Mouse (Mus musculus) heart, embryonic 16.5 days (tissue): Measurements from ENCODE around the gene Dgkg. TPM values are rescaled to one million over a fixed set of nuclear protein-coding genes. Genes with fewer than 3 reads are reported as not detected.

Experiments used
- ATAC-seq: fragments of 200-750 bp; cut with Nextera tagmentation; replicated peaks from 2 replicates; pipeline ENCODE4 v1.8.0; 2017; ENCODE audit warnings: moderate number of reproducible peaks; ENCODE audit not compliant: insufficient read depth, low FRiP score; ENCODE audit errors: extremely low read depth
- H3K27ac ChIP-seq: fragments of 300-500 bp; sonication (generic); 2 replicates; pipeline ENCODE4 v1.5.1; 2014; ENCODE audit warnings: mild to moderate bottlenecking, low read length, control low read depth, moderate library complexity
- H3K27me3 ChIP-seq: fragments of 300-500 bp; sonication (generic); 2 replicates; pipeline ENCODE4 v1.6.1; 2014; ENCODE audit warnings: low read length, mixed read lengths; ENCODE audit not compliant: control insufficient read depth, insufficient read depth
- H3K36me3 ChIP-seq: fragments of 300-500 bp; sonication (generic); 2 replicates; pipeline ENCODE4 v1.6.1; 2014; ENCODE audit not compliant: control insufficient read depth, insufficient read depth
- H3K4me1 ChIP-seq: fragments of 300-500 bp; sonication (generic); 2 replicates; pipeline ENCODE4 v1.6.1; 2014; ENCODE audit warnings: low read length, mixed read lengths; ENCODE audit not compliant: control insufficient read depth, insufficient read depth
- H3K4me2 ChIP-seq: fragments of 300-500 bp; sonication (generic); 2 replicates; pipeline ENCODE4 v1.6.1; 2014; ENCODE audit warnings: low read depth, mild to moderate bottlenecking, control low read depth, low read length
- H3K4me3 ChIP-seq: fragments of 300-500 bp; sonication (generic); 2 replicates; pipeline ENCODE4 v1.5.1; 2014; ENCODE audit warnings: mild to moderate bottlenecking, control low read depth, low read length
- H3K9ac ChIP-seq: fragments of 300-500 bp; sonication (generic); 2 replicates; pipeline ENCODE4 v1.6.1; 2014; ENCODE audit warnings: low read length, control low read depth
- H3K9me3 ChIP-seq: fragments of 300-500 bp; sonication (generic); replicated peaks from 2 replicates; pipeline ENCODE4 v1.6.1; 2016; ENCODE audit warnings: low read length; ENCODE audit not compliant: control insufficient read depth
- whole genome bisulfite sequencing: fragments of 180-500 bp; shearing (Covaris S2); extraction: QIAGEN DNeasy Blood & Tissue Kit; methylation state at CpG from one replicate; pipeline ENCODE4 v1.1.7; 2014; 5-methylcytosine and 5-hydroxymethylcytosine counted together
- polyA plus RNA-seq: library from polyadenylated mRNA; unstranded; fragments of >200 nt; fragmentation: Nextera tagmentation; extraction: Ambion mirVana; gene quantifications from 2 replicates; pipeline ENCODE4 v1.2.1, GENCODE M21; 2015

Dgkg gene
- polyA plus RNA-seq, 1 experiment from 2014 or later: 1.4 TPM

DNA sequence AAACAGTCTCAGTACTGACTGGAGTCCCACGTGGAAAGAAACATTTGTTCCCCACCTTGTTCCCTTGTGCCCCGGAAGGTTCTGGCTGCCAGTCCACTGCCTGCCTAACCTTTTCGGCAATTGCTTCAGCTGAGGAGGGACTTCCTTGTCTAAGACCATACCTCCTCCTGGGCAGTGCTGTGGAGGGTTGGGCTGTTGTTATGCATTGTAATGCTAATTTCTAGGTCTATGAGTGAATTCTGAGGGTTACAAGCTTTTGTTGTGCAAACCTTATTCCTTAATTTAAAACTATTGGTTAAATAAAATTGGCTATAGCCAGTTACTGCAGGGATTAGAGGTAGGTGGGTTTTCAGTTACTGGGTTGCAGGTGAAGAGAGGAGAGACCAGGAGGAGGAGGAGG lies 19.7 kb downstream of the Dgkg start:
- H3K27me3 ChIP-seq: 0 out of 2 replicates have a peak, but pooled peaks cover 3% of the 10 kb centered on the region
- no peak for ATAC-seq
- WGBS: 57% methylated on average over 3 of the region's 3 CpGs

GRCm38 (mm10) chr16:22635706-22636105 lies 21.3 kb downstream of the Dgkg start:
- H3K36me3 ChIP-seq: no peaks in the 10 kb centered on the region
- H3K4me2 ChIP-seq: no peak overlapping the region
- no peak overlapping the region for H3K4me3 ChIP-seq
- H3K9ac ChIP-seq: no peak overlapping the region
- ATAC-seq: no peak
- no peaks in the 10 kb centered on the region for H3K9me3 ChIP-seq
- 0 out of 2 replicates have a peak, but pooled peaks cover 3% of the 10 kb centered on the region for H3K27me3 ChIP-seq
- 50% methylated on average over 8 of the region's 8 CpGs for WGBS
- no peak overlapping the region for H3K27ac ChIP-seq
- H3K4me1 ChIP-seq: no peaks in the 10 kb centered on the region

More for the DNA sequence above, 19.7 kb downstream of the Dgkg start:
- Histone ChIP-seq H3K4me1 (no peaks in the 10 kb centered on the region), H3K4me3 (no peak overlapping the region), H3K27ac (no peak overlapping the region), H3K9ac (no peak overlapping the region), H3K36me3 (no peaks in the 10 kb centered on the region), H3K4me2 (no peak overlapping the region), H3K9me3 (no peaks in the 10 kb centered on the region)

GRCm38 (mm10) chr16:22633063-22633462 lies 24.0 kb downstream of the Dgkg start:
- no peak overlapping the region for H3K9ac ChIP-seq
- no peak for ATAC-seq
- H3K4me1 ChIP-seq: no peaks in the 10 kb centered on the region
- WGBS: 70% methylated on average over 4 of the region's 4 CpGs
- no peaks in the 10 kb centered on the region for H3K9me3 ChIP-seq
- no peak overlapping the region for H3K27ac ChIP-seq
- H3K4me2 ChIP-seq: no peak overlapping the region
- H3K27me3 ChIP-seq: 0 out of 2 replicates have a peak, but pooled peaks cover 3% of the 10 kb centered on the region
- H3K4me3 ChIP-seq: no peak overlapping the region
- no peaks in the 10 kb centered on the region for H3K36me3 ChIP-seq

- H3K4me3 ChIP-seq: no peak overlapping the region
- H3K27me3 ChIP-seq: no peaks in the 10 kb centered on the region
- no peak overlapping the region for H3K27ac ChIP-seq
- no peaks in the 10 kb centered on the region for H3K4me1 ChIP-seq
- 80% methylated on average over 4 of the region's 4 CpGs for WGBS
- H3K36me3 ChIP-seq: no peaks in the 10 kb centered on the region
- no peak overlapping the region for H3K9ac ChIP-seq
- no peak for ATAC-seq
- H3K4me2 ChIP-seq: no peak overlapping the region
- no peaks in the 10 kb centered on the region for H3K9me3 ChIP-seq
Measured at GRCm38 (mm10) chr16:22630351-22630750, 26.7 kb downstream of the Dgkg start.

GRCm38 (mm10) chr16:22629900-22630299 lies 27.1 kb downstream of the Dgkg start:
- Histone ChIP-seq H3K27me3 (no peaks in the 10 kb centered on the region), H3K27ac (no peak overlapping the region), H3K4me3 (no peak overlapping the region), H3K9ac (no peak overlapping the region), H3K4me1 (no peaks in the 10 kb centered on the region), H3K4me2 (no peak overlapping the region), H3K36me3 (no peaks in the 10 kb centered on the region), H3K9me3 (no peaks in the 10 kb centered on the region)
- no peak for ATAC-seq
- 78% methylated on average over 4 of the region's 4 CpGs for WGBS

DNA sequence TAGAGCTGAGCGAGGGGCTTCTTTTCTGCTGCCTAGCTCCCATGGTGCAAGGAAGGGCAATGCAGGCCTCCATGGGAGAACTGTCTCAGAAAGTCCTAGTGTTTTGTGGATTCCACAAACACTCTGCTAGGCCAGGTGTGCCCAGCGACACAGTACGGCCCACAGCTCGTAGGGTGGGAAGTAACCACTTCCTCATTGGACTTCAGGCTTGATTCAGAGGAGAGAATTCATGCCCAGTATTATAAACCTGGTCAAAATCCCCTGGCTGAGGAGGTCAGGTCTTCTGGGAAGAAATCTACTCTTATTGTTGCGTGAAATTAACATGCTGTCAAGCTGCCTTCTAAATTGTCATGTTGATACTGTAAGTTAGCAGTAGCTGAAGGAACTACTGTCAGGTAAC lies 31.0 kb downstream of the Dgkg start:
- Histone ChIP-seq H3K27ac (no peak overlapping the region), H3K4me1 (no peaks in the 10 kb centered on the region), H3K36me3 (no peaks in the 10 kb centered on the region), H3K9ac (no peak overlapping the region), H3K27me3 (no peaks in the 10 kb centered on the region), H3K4me2 (no peak overlapping the region), H3K9me3 (no peaks in the 10 kb centered on the region), H3K4me3 (no peak overlapping the region)
- 84% methylated on average over 5 of the region's 5 CpGs for WGBS
- ATAC-seq: no peak

- Histone ChIP-seq H3K9me3 (no peaks in the 10 kb centered on the region), H3K4me3 (no peak overlapping the region), H3K27me3 (no peaks in the 10 kb centered on the region), H3K4me2 (no peak overlapping the region), H3K27ac (no peak overlapping the region), H3K36me3 (no peaks in the 10 kb centered on the region), H3K9ac (no peak overlapping the region), H3K4me1 (no peaks in the 10 kb centered on the region)
- 76% methylated on average over 5 of the region's 5 CpGs for WGBS
- no peak for ATAC-seq
Measured at GRCm38 (mm10) chr16:22625412-22625811, 31.6 kb downstream of the Dgkg start.

- Histone ChIP-seq H3K4me2 (no peak overlapping the region), H3K27me3 (no peaks in the 10 kb centered on the region), H3K36me3 (no peaks in the 10 kb centered on the region), H3K27ac (no peak overlapping the region), H3K4me3 (no peak overlapping the region), H3K4me1 (no peaks in the 10 kb centered on the region), H3K9me3 (no peaks in the 10 kb centered on the region), H3K9ac (no peak overlapping the region)
- no peak for ATAC-seq
- WGBS: 35% methylated on average over 9 of the region's 9 CpGs
Measured at GRCm38 (mm10) chr16:22622286-22622685, 34.7 kb downstream of the Dgkg start.

DNA sequence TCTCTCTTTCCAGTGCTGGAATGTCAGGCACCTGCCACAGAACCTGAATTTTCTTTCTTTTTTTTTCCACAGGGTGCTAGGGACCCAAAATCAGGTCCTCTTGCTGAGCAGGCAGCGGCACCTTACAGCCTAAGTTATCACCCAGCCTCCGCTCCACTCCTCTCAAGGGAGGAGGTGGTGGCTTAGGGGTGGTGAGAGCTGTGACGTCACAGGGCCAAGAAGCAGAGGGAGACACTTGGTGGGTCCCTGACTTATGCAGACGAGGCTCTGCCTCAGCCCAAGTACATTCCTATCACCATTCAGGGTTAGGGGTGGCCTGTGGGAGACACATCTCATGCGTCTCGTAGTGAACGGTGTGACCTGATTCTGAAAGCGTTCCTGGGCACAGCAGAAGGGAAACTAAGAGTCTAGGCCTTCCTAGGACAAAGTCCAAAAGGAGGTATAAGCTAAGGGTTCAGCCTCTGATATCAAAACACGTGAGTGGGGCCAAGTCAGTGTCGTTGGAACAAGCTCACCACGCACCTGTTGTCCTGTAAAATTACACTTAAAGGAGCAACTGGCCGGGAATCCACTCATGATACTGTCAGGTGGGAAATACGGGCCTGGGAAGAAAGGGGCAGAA lies 35.6 kb downstream of the Dgkg start:
- no peak for ATAC-seq
- WGBS: 74% methylated on average over 13 of the region's 13 CpGs

More for the DNA sequence above, 35.6 kb downstream of the Dgkg start:
- H3K4me2 ChIP-seq: no peak overlapping the region
- H3K9ac ChIP-seq: no peak overlapping the region
- no peak overlapping the region for H3K27ac ChIP-seq
- no peaks in the 10 kb centered on the region for H3K36me3 ChIP-seq
- no peaks in the 10 kb centered on the region for H3K4me1 ChIP-seq
- no peaks in the 10 kb centered on the region for H3K27me3 ChIP-seq
- H3K9me3 ChIP-seq: no peaks in the 10 kb centered on the region
- H3K4me3 ChIP-seq: no peak overlapping the region
